In genomic region chr4:58269961-58270360, GRCm38 (mm10) we compare ENCODE assay signal across 20 mouse cellular contexts. TPM values are rescaled to one million over a fixed set of nuclear protein-coding genes. Genes with fewer than 3 reads are reported as not detected.
"Had no signal": no experiment of that assay in that cellular context is flagged by ENCODE, and none has a peak within 500 bp of the region (broad histone marks: within the 10 kb centered on the region; RNA-seq: fewer than 3 reads in every experiment).

No protein-coding gene starts in this region.

- H3K9me3 ChIP-seq: midbrain, embryonic 10.5 days; midbrain, embryonic 12.5 days; neural tube, embryonic 12.5 days had no signal

- H3K36me3 ChIP-seq: midbrain, embryonic 10.5 days; midbrain, embryonic 12.5 days; neural tube, embryonic 12.5 days had no signal

- H3K27me3 ChIP-seq: midbrain, embryonic 12.5 days; neural tube, embryonic 12.5 days had no signal

- H3K4me3 ChIP-seq: midbrain, embryonic 10.5 days; midbrain, embryonic 12.5 days; neural tube, embryonic 12.5 days had no signal

- H3K4me2 ChIP-seq: lung, embryonic 14.5 days; midbrain, embryonic 12.5 days; neural tube, embryonic 12.5 days had no signal

- ATAC-seq: midbrain, embryonic 16.5 days had no signal

- H3K27ac ChIP-seq: midbrain, embryonic 10.5 days; midbrain, embryonic 12.5 days; neural tube, embryonic 12.5 days had no signal

- DNase-seq: lung, adult 18-20 months; lung, embryonic 14.5 days; lung, postnatal 10 days; lung, postnatal 4 days; midbrain, embryonic 14.5 days; retina, postnatal 1 day; right cerebral cortex, adult 18-20 months; right cerebral cortex, postnatal 25 days; right cerebral cortex, postnatal 4 days; spleen, adult 18-20 months; thymus, adult 18-20 months; thymus, postnatal 14 days; thymus, postnatal 36 days had no signal

- H3K9ac ChIP-seq: lung, embryonic 14.5 days; midbrain, embryonic 12.5 days; neural tube, embryonic 12.5 days had no signal

- H3K4me1 ChIP-seq: midbrain, embryonic 12.5 days; neural tube, embryonic 12.5 days had no signal

RNA-seq across cellular contexts. Expression of gene Musk, which starts 15.8 kb away (rescaled TPM):
- total RNA-seq: megakaryocyte, adult 5-6 weeks; megakaryocyte-erythroid progenitor cell, adult 5-6 weeks; neutrophil, adult 5-6 weeks had no signal
- polyA plus RNA-seq: lung, embryonic 14.5 days; midbrain, embryonic 12.5 days; midbrain, embryonic 14.5 days had no signal
